11 mouse cellular contexts compared by ENCODE assay signal in the genomic region with DNA sequence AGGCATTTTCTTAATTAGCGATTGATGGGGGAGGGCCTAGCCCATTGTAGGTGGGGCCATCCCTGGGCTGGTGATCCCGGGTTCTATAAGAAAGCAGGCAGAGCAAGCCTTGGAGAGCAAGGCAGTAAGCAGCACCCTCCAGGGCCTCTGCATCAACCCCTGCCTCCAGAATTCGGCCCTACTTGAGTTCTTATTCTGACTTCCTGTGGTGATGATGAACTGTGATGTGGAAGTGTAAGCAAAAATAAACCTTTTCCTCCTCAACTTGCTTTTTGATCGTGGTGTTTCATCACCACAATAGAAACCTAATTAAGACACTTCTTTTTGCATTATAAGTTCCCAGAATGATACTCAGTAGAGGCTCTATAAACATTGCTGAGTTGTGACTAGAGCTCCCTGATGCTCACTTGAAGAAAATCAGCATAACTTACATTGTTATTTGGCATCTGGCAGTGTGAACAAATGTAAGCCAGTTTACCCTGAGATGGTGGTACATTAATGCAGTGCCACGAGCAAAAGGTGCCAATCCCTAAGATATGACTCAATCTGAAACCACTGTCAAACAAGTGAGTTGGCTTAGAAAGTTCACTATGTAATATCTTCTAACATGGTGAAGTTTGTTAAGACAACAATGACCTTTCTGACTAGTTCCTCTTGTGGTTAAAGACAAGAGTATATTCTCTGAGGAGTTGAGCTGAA.
DNase-seq lines count a peak whose midpoint lies in the region; ATAC-seq and TF ChIP-seq lines count a peak whose summit lies in the region.
"Had no signal": no experiment of that assay in that cellular context is flagged by ENCODE, and none has a peak within 500 bp of the region (broad histone marks: within the 10 kb centered on the region; RNA-seq: fewer than 3 reads in every experiment).

No protein-coding gene starts in this region.

- H3K9ac ChIP-seq in embryonic facial prominence, embryonic 14.5 days (ENCODE audit: low read depth, low read length): no peak overlapping the region

- no peak for DNase-seq in embryonic facial prominence, embryonic 14.5 days (ENCODE audit: low spot score)
- DNase-seq in embryonic facial prominence, embryonic 10.5 days (ENCODE audit: low spot score): no peak
- peak; percentile 26 for DNase-seq in thymus, postnatal 0 days (ENCODE audit: low spot score)
- no peak for DNase-seq in thymus, postnatal 10 days (ENCODE audit: low spot score in 2 of 2)
- DNase-seq in left cerebral cortex, postnatal 14 days (ENCODE audit: low spot score in 2 of 2): no peak
- DNase-seq in layer of hippocampus, adult 2 months (ENCODE audit: low spot score in 2 of 2): no peak
- DNase-seq in urinary bladder, postnatal 36 days (ENCODE audit: low spot score in 2 of 2): no peak
- DNase-seq: right cerebral cortex, postnatal 25 days; thymus, postnatal 36 days had no signal

- no peak for ATAC-seq in embryonic facial prominence, embryonic 14.5 days (ENCODE audit: low read depth)
- peak; percentile 67 for ATAC-seq in megakaryocyte progenitor cell, adult 5-6 weeks (replicated peaks; ENCODE audit: poor library complexity)

- no peak for TF ChIP-seq CTCF in layer of hippocampus, adult 2 months (conservative IDR thresholded peaks at IDR 0.05)

- peak overlapping the region; percentile 33; the same call in 1 of the 2 replicates for H3K27ac ChIP-seq in embryonic facial prominence, embryonic 14.5 days (replicated peaks; ENCODE audit: low read depth, low read length)
- no peak overlapping the region for H3K27ac ChIP-seq in embryonic facial prominence, embryonic 10.5 days (replicated peaks)
- H3K27ac ChIP-seq in layer of hippocampus, adult 2 months: no peak overlapping the region

- H3K9me3 ChIP-seq in embryonic facial prominence, embryonic 14.5 days (ENCODE audit: control insufficient read depth, low read length): no peaks in the 10 kb centered on the region
- H3K9me3 ChIP-seq in embryonic facial prominence, embryonic 10.5 days: no peaks in the 10 kb centered on the region

- H3K4me2 ChIP-seq in embryonic facial prominence, embryonic 14.5 days (ENCODE audit: low read depth, low read length): no peak overlapping the region

- H3K4me1 ChIP-seq in embryonic facial prominence, embryonic 14.5 days (ENCODE audit: control insufficient read depth, insufficient read depth, low read length): 0 out of 2 replicates have a peak, but pooled peaks cover 5% of the 10 kb centered on the region
- peaks cover 3% of the 10 kb centered on the region for H3K4me1 ChIP-seq in embryonic facial prominence, embryonic 10.5 days

- no peaks in the 10 kb centered on the region for H3K27me3 ChIP-seq in embryonic facial prominence, embryonic 14.5 days (replicated peaks; ENCODE audit: control insufficient read depth, insufficient read depth, low read length)
- H3K27me3 ChIP-seq in embryonic facial prominence, embryonic 10.5 days (replicated peaks; ENCODE audit: low read depth, poor library complexity, severe bottlenecking): no peaks in the 10 kb centered on the region

- H3K36me3 ChIP-seq in embryonic facial prominence, embryonic 14.5 days (ENCODE audit: control insufficient read depth, insufficient read depth, low read length): no peaks in the 10 kb centered on the region
- H3K36me3 ChIP-seq in embryonic facial prominence, embryonic 10.5 days (replicated peaks): no peaks in the 10 kb centered on the region

- no peak overlapping the region for H3K4me3 ChIP-seq in embryonic facial prominence, embryonic 14.5 days (ENCODE audit: low read depth, low read length)
- no peak overlapping the region for H3K4me3 ChIP-seq in embryonic facial prominence, embryonic 10.5 days
- no peak overlapping the region for H3K4me3 ChIP-seq in layer of hippocampus, adult 2 months
- H3K4me3 ChIP-seq: left cerebral cortex, adult 2 months had no signal

- 67% methylated on average over 5 of the region's 5 CpGs for WGBS in embryonic facial prominence, embryonic 14.5 days
- WGBS in embryonic facial prominence, embryonic 10.5 days: 77% methylated on average over 5 of the region's 5 CpGs

- intact Hi-C loops in left cerebral cortex, postnatal 14 days (cut with DNase I): no loop called here
